Mouse (Mus musculus): Measurements from ENCODE around the gene Asb8. TPM values are rescaled to one million over a fixed set of nuclear protein-coding genes. Genes with fewer than 3 reads are reported as not detected.

Asb8 gene
- polyA plus RNA-seq (2015; fragmentation: Nextera tagmentation; extraction: Ambion mirVana), result 47.8 and 48.5 TPM in 2 replicates

GRCm38 (mm10) chr15:98165525-98165924 lies at the start of gene Asb8:
TSS of gene Asb8 (minus strand) at chr15:98165625.
- no peak within 1 kb of the TSS for H3K4me2 ChIP-seq (replicated peaks)
- peaks cover 10% of the 10 kb centered on the region for H3K4me1 ChIP-seq
- H3K27ac ChIP-seq (replicated peaks), result no peak within 1 kb of the TSS
- peaks cover 52% of the 10 kb centered on the region for H3K27me3 ChIP-seq
- ATAC-seq (ENCODE audit: insufficient number of reproducible peaks, low FRiP score, low TSS enrichment, low read depth), result no peak
- H3K36me3 ChIP-seq, result no peaks in the 10 kb centered on the region
- no peak within 1 kb of the TSS for H3K4me3 ChIP-seq (replicated peaks)
- no peak within 1 kb of the TSS for H3K9ac ChIP-seq
- 82% methylated on average over 5 of the region's 5 CpGs for WGBS
- H3K9me3 ChIP-seq (replicated peaks), result no peaks in the 10 kb centered on the region

GRCm38 (mm10) chr15:98214130-98214529 lies 48.7 kb upstream of the Asb8 start:
- Histone ChIP-seq H3K4me3 (replicated peaks) (no peak overlapping the region), H3K27me3 (no peaks in the 10 kb centered on the region), H3K9me3 (replicated peaks) (no peaks in the 10 kb centered on the region), H3K36me3 (no peaks in the 10 kb centered on the region), H3K4me2 (replicated peaks) (no peak overlapping the region), H3K9ac (no peak overlapping the region), H3K27ac (replicated peaks) (no peak overlapping the region), H3K4me1 (no peaks in the 10 kb centered on the region)
- 63% methylated on average over 5 of the region's 5 CpGs for WGBS
- ATAC-seq (ENCODE audit: insufficient number of reproducible peaks, low FRiP score, low TSS enrichment, low read depth), result no peak

GRCm38 (mm10) chr15:98213336-98213870 lies 48.0 kb upstream of the Asb8 start:
- Histone ChIP-seq H3K4me3 (replicated peaks) (no peak overlapping the region), H3K27me3 (no peaks in the 10 kb centered on the region), H3K36me3 (no peaks in the 10 kb centered on the region), H3K4me1 (no peaks in the 10 kb centered on the region), H3K9ac (no peak overlapping the region), H3K27ac (replicated peaks) (no peak overlapping the region), H3K4me2 (replicated peaks) (no peak overlapping the region), H3K9me3 (replicated peaks) (no peaks in the 10 kb centered on the region)
- no peak for ATAC-seq (ENCODE audit: insufficient number of reproducible peaks, low FRiP score, low TSS enrichment, low read depth)
- 74% methylated on average over 5 of the region's 5 CpGs for WGBS

GRCm38 (mm10) chr15:98209676-98210075 lies 44.3 kb upstream of the Asb8 start:
- Histone ChIP-seq H3K4me3 (replicated peaks) (no peak overlapping the region), H3K36me3 (no peaks in the 10 kb centered on the region), H3K4me1 (no peaks in the 10 kb centered on the region), H3K9me3 (replicated peaks) (no peaks in the 10 kb centered on the region), H3K9ac (no peak overlapping the region), H3K27ac (replicated peaks) (no peak overlapping the region), H3K27me3 (no peaks in the 10 kb centered on the region), H3K4me2 (replicated peaks) (no peak overlapping the region)
- no peak for ATAC-seq (ENCODE audit: insufficient number of reproducible peaks, low FRiP score, low TSS enrichment, low read depth)
- 71% methylated on average over 7 of the region's 7 CpGs for WGBS

GRCm38 (mm10) chr15:98195442-98195841 lies 30.0 kb upstream of the Asb8 start, which contains the start of gene Olfr288:
TSS of gene Olfr288 (minus strand) at chr15:98195542.
- Histone ChIP-seq H3K4me2 (replicated peaks) (no peak within 1 kb of the TSS), H3K9ac (no peak within 1 kb of the TSS), H3K4me1 (no peaks in the 10 kb centered on the region), H3K4me3 (replicated peaks) (no peak within 1 kb of the TSS), H3K36me3 (no peaks in the 10 kb centered on the region), H3K27ac (replicated peaks) (no peak within 1 kb of the TSS), H3K27me3 (no peaks in the 10 kb centered on the region), H3K9me3 (replicated peaks) (no peaks in the 10 kb centered on the region)
- no peak for ATAC-seq (ENCODE audit: insufficient number of reproducible peaks, low FRiP score, low TSS enrichment, low read depth)
- 61% methylated on average over 3 of the region's 3 CpGs for WGBS

- Histone ChIP-seq H3K27ac (replicated peaks) (no peak overlapping the region), H3K4me2 (replicated peaks) (no peak overlapping the region), H3K27me3 (0 out of 2 replicates have a peak, but pooled peaks cover 4% of the 10 kb centered on the region), H3K4me3 (replicated peaks) (no peak overlapping the region), H3K9me3 (replicated peaks) (no peaks in the 10 kb centered on the region), H3K36me3 (no peaks in the 10 kb centered on the region), H3K9ac (no peak overlapping the region), H3K4me1 (peaks cover 10% of the 10 kb centered on the region; the same call in 1 of the 2 replicates)
- 33% methylated on average over 4 of the region's 4 CpGs for WGBS
- ATAC-seq (ENCODE audit: insufficient number of reproducible peaks, low FRiP score, low TSS enrichment, low read depth), result no peak
These were observed 19.0 kb upstream of the Asb8 start for GRCm38 (mm10) chr15:98184456-98184855.

GRCm38 (mm10) chr15:98181856-98182570 lies 16.6 kb upstream of the Asb8 start:
- Histone ChIP-seq H3K4me2 (replicated peaks) (peak overlapping the region; percentile 69), H3K4me3 (replicated peaks) (no peak overlapping the region; the same call in 1 of the 2 replicates), H3K27me3 (0 out of 2 replicates have a peak, but pooled peaks cover 10% of the 10 kb centered on the region), H3K36me3 (no peaks in the 10 kb centered on the region), H3K4me1 (peaks cover 10% of the 10 kb centered on the region; the same call in 1 of the 2 replicates), H3K27ac (replicated peaks) (no peak overlapping the region), H3K9me3 (replicated peaks) (no peaks in the 10 kb centered on the region), H3K9ac (no peak overlapping the region)
- ATAC-seq (ENCODE audit: insufficient number of reproducible peaks, low FRiP score, low TSS enrichment, low read depth), result no peak
- WGBS, result 66% methylated on average over 12 of the region's 12 CpGs

- Histone ChIP-seq H3K36me3 (no peaks in the 10 kb centered on the region), H3K27ac (replicated peaks) (no peak overlapping the region; the same call in 1 of the 2 replicates), H3K9ac (no peak overlapping the region; the same call in 1 of the 2 replicates), H3K4me2 (replicated peaks) (peak overlapping the region; percentile 69), H3K9me3 (replicated peaks) (no peaks in the 10 kb centered on the region), H3K27me3 (peaks cover 16% of the 10 kb centered on the region; the same call in 1 of the 2 replicates), H3K4me3 (replicated peaks) (peak overlapping the region; percentile 59), H3K4me1 (peaks cover 10% of the 10 kb centered on the region; the same call in 1 of the 2 replicates)
- peak; percentile 95 for ATAC-seq (ENCODE audit: insufficient number of reproducible peaks, low FRiP score, low TSS enrichment, low read depth)
- under 1% methylated on average over 30 of the region's 30 CpGs for WGBS
These were observed 15.8 kb upstream of the Asb8 start for GRCm38 (mm10) chr15:98181132-98181711.

- peaks cover 10% of the 10 kb centered on the region; the same call in 1 of the 2 replicates for H3K4me1 ChIP-seq
- peak overlapping the region; percentile 59 for H3K4me3 ChIP-seq (replicated peaks)
- no peak for ATAC-seq (ENCODE audit: insufficient number of reproducible peaks, low FRiP score, low TSS enrichment, low read depth)
- no peaks in the 10 kb centered on the region for H3K9me3 ChIP-seq (replicated peaks)
- no peak overlapping the region; the same call in 1 of the 2 replicates for H3K27ac ChIP-seq (replicated peaks)
- peaks cover 22% of the 10 kb centered on the region; the same call in 1 of the 2 replicates for H3K27me3 ChIP-seq
- 6% methylated on average over 26 of the region's 26 CpGs for WGBS
- H3K4me2 ChIP-seq (replicated peaks), result peak overlapping the region; percentile 69
- no peaks in the 10 kb centered on the region for H3K36me3 ChIP-seq
- H3K9ac ChIP-seq, result no peak overlapping the region
These were observed 15.2 kb upstream of the Asb8 start for GRCm38 (mm10) chr15:98180567-98181131.

- Histone ChIP-seq H3K4me2 (replicated peaks) (no peak overlapping the region), H3K27ac (replicated peaks) (no peak overlapping the region), H3K4me1 (peaks cover 10% of the 10 kb centered on the region; the same call in 1 of the 2 replicates), H3K36me3 (no peaks in the 10 kb centered on the region), H3K4me3 (replicated peaks) (no peak overlapping the region), H3K9ac (no peak overlapping the region), H3K9me3 (replicated peaks) (no peaks in the 10 kb centered on the region), H3K27me3 (peaks cover 35% of the 10 kb centered on the region; the same call in 1 of the 2 replicates)
- WGBS, result 60% methylated on average over 3 of the region's 3 CpGs
- no peak for ATAC-seq (ENCODE audit: insufficient number of reproducible peaks, low FRiP score, low TSS enrichment, low read depth)
These were observed 11.9 kb upstream of the Asb8 start for GRCm38 (mm10) chr15:98177320-98177719.

GRCm38 (mm10) chr15:98173821-98174220 lies 8.4 kb upstream of the Asb8 start:
- Histone ChIP-seq H3K27me3 (peaks cover 66% of the 10 kb centered on the region), H3K4me2 (replicated peaks) (no peak overlapping the region), H3K36me3 (no peaks in the 10 kb centered on the region), H3K4me1 (no peaks in the 10 kb centered on the region), H3K9ac (no peak overlapping the region), H3K9me3 (replicated peaks) (no peaks in the 10 kb centered on the region), H3K4me3 (replicated peaks) (no peak overlapping the region), H3K27ac (replicated peaks) (no peak overlapping the region)
- no peak for ATAC-seq (ENCODE audit: insufficient number of reproducible peaks, low FRiP score, low TSS enrichment, low read depth)
- WGBS, result 34% methylated on average over 8 of the region's 8 CpGs
